In the genomic region with DNA sequence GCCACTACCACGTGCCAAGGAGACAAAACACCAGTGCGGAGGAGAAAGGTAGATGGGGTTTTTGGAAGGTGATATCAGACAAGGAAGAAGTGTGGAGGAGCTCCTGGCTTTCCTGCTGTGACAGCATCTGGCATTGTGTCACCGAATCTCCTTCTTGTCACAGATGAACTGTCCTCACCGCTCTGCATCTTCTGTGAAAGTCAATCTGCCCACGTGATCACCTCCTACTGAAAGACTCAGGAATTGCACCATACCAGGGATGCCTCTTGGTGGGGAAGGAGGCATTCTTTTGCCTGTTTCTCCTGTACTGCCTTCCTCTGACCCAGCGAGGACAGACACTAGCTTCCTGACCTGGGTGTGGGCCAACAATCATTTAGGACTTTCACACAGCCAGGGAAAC, we compare ENCODE assay signal across 16 mouse cellular contexts.
A peak's percentile ranks its signal among the peaks of the same experiment; 100 is the strongest.
DNase-seq lines count a peak whose midpoint lies in the region; ATAC-seq and TF ChIP-seq lines count a peak whose summit lies in the region.
"Had no signal": no experiment of that assay in that cellular context is flagged by ENCODE, and none has a peak within 500 bp of the region (broad histone marks: within the 10 kb centered on the region; RNA-seq: fewer than 3 reads in every experiment).

No protein-coding gene starts in this region.

- intact Hi-C loops in heart, postnatal 36 days (cut with DNase I), result no loop called here

- H3K4me3 ChIP-seq in hindbrain, embryonic 13.5 days, result no peak overlapping the region
- no peak overlapping the region for H3K4me3 ChIP-seq in hindbrain, embryonic 12.5 days
- no peak overlapping the region for H3K4me3 ChIP-seq in C2C12 (ENCODE audit: insufficient read depth, poor library complexity, severe bottlenecking)
- no peak overlapping the region for H3K4me3 ChIP-seq in cortical plate, adult 2 months (ENCODE audit: insufficient read depth, low read length)
- H3K4me3 ChIP-seq: embryonic facial prominence, embryonic 15.5 days; heart, embryonic 15.5 days; liver, embryonic 12.5 days; myocyte had no signal

- H3K36me3 ChIP-seq in hindbrain, embryonic 13.5 days, result no peaks in the 10 kb centered on the region
- H3K36me3 ChIP-seq in hindbrain, embryonic 12.5 days, result no peaks in the 10 kb centered on the region
- H3K36me3 ChIP-seq in C2C12 (ENCODE audit: control insufficient read depth, insufficient read depth), result no peaks in the 10 kb centered on the region
- H3K36me3 ChIP-seq: embryonic facial prominence, embryonic 15.5 days; heart, embryonic 15.5 days; liver, embryonic 12.5 days had no signal

- H3K4me2 ChIP-seq in hindbrain, embryonic 13.5 days, result no peak overlapping the region
- no peak overlapping the region for H3K4me2 ChIP-seq in hindbrain, embryonic 12.5 days (replicated peaks)
- H3K4me2 ChIP-seq: embryonic facial prominence, embryonic 15.5 days; heart, embryonic 15.5 days; liver, embryonic 12.5 days had no signal

- H3K79me2 ChIP-seq in C2C12 (ENCODE audit: control insufficient read depth, insufficient read depth), result no peaks in the 10 kb centered on the region

- H3K27me3 ChIP-seq in hindbrain, embryonic 13.5 days, result no peaks in the 10 kb centered on the region
- no peaks in the 10 kb centered on the region for H3K27me3 ChIP-seq in hindbrain, embryonic 12.5 days
- H3K27me3 ChIP-seq in C2C12 (ENCODE audit: control insufficient read depth, insufficient read depth, insufficient read length), result peaks cover 55% of the 10 kb centered on the region
- H3K27me3 ChIP-seq: embryonic facial prominence, embryonic 15.5 days; heart, embryonic 15.5 days had no signal

- H3ac ChIP-seq in C2C12 (ENCODE audit: control insufficient read depth, insufficient read length, low read depth), result no peak overlapping the region

- 0 out of 2 replicates have a peak overlapping the region, but pooled peaks have one; percentile 9 for H3K9ac ChIP-seq in hindbrain, embryonic 13.5 days
- no peak overlapping the region for H3K9ac ChIP-seq in hindbrain, embryonic 12.5 days
- H3K9ac ChIP-seq: embryonic facial prominence, embryonic 15.5 days; heart, embryonic 15.5 days; liver, embryonic 12.5 days had no signal

- TF ChIP-seq CTCF in C2C12 (IDR thresholded peaks at IDR 0.05; ENCODE audit: control insufficient read depth, insufficient read depth, insufficient read length), result no peak
- TF ChIP-seq CTCF in cortical plate, adult 2 months (IDR thresholded peaks at IDR 0.05; ENCODE audit: extremely low read depth, insufficient read depth, low read length), result peak; percentile 19; the same call in 1 of the 2 replicates

- H3K4me1 ChIP-seq in hindbrain, embryonic 13.5 days (replicated peaks), result peaks cover 74% of the 10 kb centered on the region
- H3K4me1 ChIP-seq in hindbrain, embryonic 12.5 days, result peaks cover 50% of the 10 kb centered on the region
- H3K4me1 ChIP-seq in cortical plate, adult 2 months (ENCODE audit: control insufficient read depth, insufficient read depth, low read length), result peaks cover 42% of the 10 kb centered on the region
- H3K4me1 ChIP-seq: embryonic facial prominence, embryonic 15.5 days; heart, embryonic 15.5 days; liver, embryonic 12.5 days had no signal

- H3K79me3 ChIP-seq in C2C12 (ENCODE audit: low read depth), result no peaks in the 10 kb centered on the region

- no peaks in the 10 kb centered on the region for H3K9me3 ChIP-seq in hindbrain, embryonic 13.5 days
- H3K9me3 ChIP-seq in hindbrain, embryonic 12.5 days (replicated peaks), result no peaks in the 10 kb centered on the region
- H3K9me3 ChIP-seq: embryonic facial prominence, embryonic 15.5 days; heart, embryonic 15.5 days; liver, embryonic 12.5 days had no signal

- ATAC-seq in hindbrain, embryonic 13.5 days (ENCODE audit: low FRiP score), result no peak
- ATAC-seq in hindbrain, embryonic 12.5 days (ENCODE audit: low FRiP score), result no peak
- ATAC-seq: CD4-positive, CD25-positive, alpha-beta regulatory T cell, adult 4 months; liver, embryonic 12.5 days had no signal

- WGBS in hindbrain, embryonic 13.5 days, result 62% methylated on average over 6 of the region's 6 CpGs
- 61% methylated on average over 6 of the region's 6 CpGs for WGBS in hindbrain, embryonic 12.5 days

- peak; percentile 86 for DNase-seq in brain, adult 2 months (ENCODE audit: low read depth, low spot score)
- DNase-seq in embryo, embryonic 11 days, result no peak
- no peak for DNase-seq in heart, postnatal 36 days
- no peak for DNase-seq in urinary bladder, postnatal 36 days (ENCODE audit: low spot score in 2 of 2)
- DNase-seq: kidney, adult 8-10 months; layer of hippocampus, postnatal 36 days; thymus, postnatal 4 days had no signal

- peak overlapping the region; percentile 79 for H3K27ac ChIP-seq in hindbrain, embryonic 13.5 days
- H3K27ac ChIP-seq in hindbrain, embryonic 12.5 days, result no peak overlapping the region
- no peak overlapping the region for H3K27ac ChIP-seq in cortical plate, adult 2 months (ENCODE audit: insufficient read depth, low read length)
- H3K27ac ChIP-seq: embryonic facial prominence, embryonic 15.5 days; heart, embryonic 15.5 days; liver, embryonic 12.5 days had no signal

- no peak for TF ChIP-seq POLR2A in cortical plate, adult 2 months (IDR thresholded peaks at IDR 0.05; ENCODE audit: extremely low read depth, insufficient read depth, low read length)

TF ChIP-seq in C2C12, 6 proteins besides CTCF, POLR2A, EP300 and RAD21:
- TF ChIP-seq MYOD1 (IDR thresholded peaks at IDR 0.05; ENCODE audit: control insufficient read depth, insufficient read length, low read depth) (no peak), USF1 (IDR thresholded peaks at IDR 0.05; ENCODE audit: low read depth) (peak; percentile 60), MYOG (IDR thresholded peaks at IDR 0.05; ENCODE audit: control insufficient read depth, extremely low read depth, insufficient read length) (no peak)
